9 mouse cellular contexts compared by ENCODE assay signal in the genomic region with DNA sequence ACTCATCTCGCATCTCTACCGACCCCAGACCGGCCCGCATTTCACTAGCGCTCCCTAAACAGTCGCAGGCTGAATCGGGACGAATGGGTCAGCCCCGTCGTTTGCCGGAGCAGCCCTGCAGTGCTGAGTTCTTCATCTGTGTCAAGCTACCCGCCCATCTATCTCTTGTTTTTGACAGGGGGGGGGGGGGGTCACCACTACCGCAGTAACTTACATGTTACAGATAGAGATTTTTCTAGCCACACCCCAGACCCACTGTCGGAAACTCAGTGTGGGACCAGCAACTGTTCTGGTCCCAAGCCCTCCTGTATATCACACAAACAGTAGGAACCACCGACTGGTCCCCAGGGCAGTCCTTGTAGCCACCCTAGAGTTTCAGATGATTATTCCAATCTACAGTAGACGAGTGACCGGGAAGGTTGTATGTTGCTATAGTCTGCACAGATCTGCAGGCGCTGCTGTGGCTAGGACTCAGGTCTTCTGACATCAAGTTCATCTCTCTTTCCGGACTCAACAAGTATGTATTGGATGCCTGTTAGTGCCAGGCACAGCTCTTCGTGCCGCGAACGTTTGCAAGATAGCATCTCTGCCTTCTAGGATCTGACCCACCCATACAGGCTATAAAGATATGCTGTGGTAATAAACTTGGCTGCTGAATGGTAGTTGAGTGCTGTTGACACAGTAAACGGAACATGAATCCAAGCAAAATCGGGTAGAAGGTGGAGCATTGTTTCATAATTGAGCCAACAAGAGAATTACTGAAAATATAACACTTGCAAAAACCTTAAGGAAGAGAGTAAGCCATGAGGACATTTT. TPM values are rescaled to one million over a fixed set of nuclear protein-coding genes. Genes with fewer than 3 reads are reported as not detected.
DNase-seq lines count a peak whose midpoint lies in the region; ATAC-seq and TF ChIP-seq lines count a peak whose summit lies in the region.
"Had no signal": no experiment of that assay in that cellular context is flagged by ENCODE, and none has a peak within 500 bp of the region (broad histone marks: within the 10 kb centered on the region; RNA-seq: fewer than 3 reads in every experiment).

No protein-coding gene starts in this region.

- 0 out of 2 replicates have a peak, but pooled peaks cover 2% of the 10 kb centered on the region for H3K9me3 ChIP-seq in heart, embryonic 14.5 days (ENCODE audit: control insufficient read depth, low read length)
- H3K9me3 ChIP-seq in heart, postnatal 0 days (replicated peaks; ENCODE audit: control insufficient read depth, low read length) = no peaks in the 10 kb centered on the region

- peak overlapping the region; percentile 86 for H3K4me2 ChIP-seq in heart, embryonic 14.5 days (ENCODE audit: low read length)
- peak overlapping the region; percentile 94 for H3K4me2 ChIP-seq in heart, postnatal 0 days (ENCODE audit: low read depth, low read length)

- peak overlapping the region; percentile 74 to 82 for H3K4me3 ChIP-seq in heart, embryonic 14.5 days (ENCODE audit: control insufficient read depth in 1 of 2, insufficient read depth in 1 of 2, low read depth in 1 of 2, low read length in 2 of 2)
- peak overlapping the region; percentile 81 for H3K4me3 ChIP-seq in heart, postnatal 0 days (ENCODE audit: low read depth, low read length)

- H3K27me3 ChIP-seq in heart, embryonic 14.5 days (ENCODE audit: control insufficient read depth, insufficient read depth, low read length) = no peaks in the 10 kb centered on the region
- 0 out of 2 replicates have a peak, but pooled peaks cover 7% of the 10 kb centered on the region for H3K27me3 ChIP-seq in heart, postnatal 0 days (ENCODE audit: control insufficient read depth, insufficient read depth, low read length)

- H3K36me3 ChIP-seq in heart, embryonic 14.5 days (ENCODE audit: control insufficient read depth, insufficient read depth, low read length) = no peaks in the 10 kb centered on the region
- no peaks in the 10 kb centered on the region for H3K36me3 ChIP-seq in heart, postnatal 0 days (replicated peaks; ENCODE audit: control insufficient read depth, insufficient read depth, low read length)

- no peak for TF ChIP-seq CTCF in heart, postnatal 0 days (IDR thresholded peaks at IDR 0.05; ENCODE audit: low read depth)

- 33% methylated on average over 24 of the region's 25 CpGs for WGBS in heart, embryonic 14.5 days
- 29% methylated on average over 25 of the region's 25 CpGs for WGBS in heart, postnatal 0 days

- 0 out of 2 replicates have a peak, but pooled peaks have one; percentile 7 for ATAC-seq in heart, embryonic 14.5 days (ENCODE audit: insufficient number of reproducible peaks, insufficient read depth, low FRiP score, low read depth)
- ATAC-seq in heart, postnatal 0 days (ENCODE audit: insufficient read depth, low read depth) = no peak

- peaks cover 0 to 4% of the 10 kb centered on the region in 2 experiments; a peak in 1 of 4 replicates for H3K4me1 ChIP-seq in heart, embryonic 14.5 days (ENCODE audit: control insufficient read depth in 2 of 2, insufficient read depth in 2 of 2, low read length in 2 of 2)
- no peaks in the 10 kb centered on the region for H3K4me1 ChIP-seq in heart, postnatal 0 days (ENCODE audit: control insufficient read depth, insufficient read depth)

- no peak for TF ChIP-seq EP300 in heart, postnatal 0 days (IDR thresholded peaks at IDR 0.05; ENCODE audit: low read depth)

- no peak for DNase-seq in heart, adult 9 months (ENCODE audit: low spot score in 2 of 2)
- peak; percentile 71 for DNase-seq in adipocyte (ENCODE audit: low spot score)
- no peak for DNase-seq in heart, postnatal 0 days (ENCODE audit: low spot score)
- peak; percentile 14 for DNase-seq in lung, postnatal 36 days
- no peak for DNase-seq in right cerebral cortex, postnatal 14 days
- DNase-seq in B cell, adult 2 months = no peak
- DNase-seq in left cerebral cortex, postnatal 25 days (ENCODE audit: low spot score in 2 of 2) = no peak

- peak overlapping the region; percentile 84 for H3K9ac ChIP-seq in heart, embryonic 14.5 days (ENCODE audit: low read length)
- peak overlapping the region; percentile 69 for H3K9ac ChIP-seq in heart, postnatal 0 days (replicated peaks; ENCODE audit: low read depth, low read length)

- H3K27ac ChIP-seq in heart, embryonic 14.5 days (replicated peaks in 1 of 2; ENCODE audit: control insufficient read depth in 1 of 2, insufficient read depth in 1 of 2, low read depth in 2 of 2, low read length in 2 of 2) = peak overlapping the region in 1 of 2 experiments; percentile 6; a peak in 1 of 4 replicates
- H3K27ac ChIP-seq in heart, postnatal 0 days (ENCODE audit: low read depth) = no peak overlapping the region

- intact Hi-C loops in left cerebral cortex, postnatal 25 days (cut with DNase I) = loop anchor here (10.0 kb wide), 1 partner anchor 553 kb away; no protein-coding TSS in a partner anchor

RNA-seq across cellular contexts. Expression of a gene that starts 0.5 kb away (rescaled TPM):
- 1.6 and 2.1 TPM in 2 replicates for polyA plus RNA-seq in heart, embryonic 14.5 days (2014; fragmentation: Nextera tagmentation; extraction: Ambion mirVana)
- 0.99 and 1.4 TPM in 2 replicates for total RNA-seq in heart, postnatal 0 days (2014; rRNA removed; ENCODE audit: low replicate concordance)
- polyA plus RNA-seq in heart, postnatal 0 days (2015; fragmentation: Nextera tagmentation; extraction: Ambion mirVana) = 0.86 and 1.2 TPM in 2 replicates
- total RNA-seq in left cerebral cortex, postnatal 25 days (2021) = 10 to 100 TPM; 18.6 to 21.1 TPM
- total RNA-seq: MEL had no signal

RNA-seq across cellular contexts. Expression of a gene that starts 34.0 kb away (rescaled TPM):
- polyA plus RNA-seq in heart, embryonic 14.5 days (2014; fragmentation: Nextera tagmentation; extraction: Ambion mirVana) = 1.6 and 2.1 TPM in 2 replicates
- total RNA-seq in heart, postnatal 0 days (2014; rRNA removed; ENCODE audit: low replicate concordance) = 0.70 and 1.9 TPM in 2 replicates
- 1.1 and 1.4 TPM in 2 replicates for polyA plus RNA-seq in heart, postnatal 0 days (2015; fragmentation: Nextera tagmentation; extraction: Ambion mirVana)
- 1 to 10 TPM in 1 of 2 experiments, under 1 TPM in 1; 0.76 to 1.2 TPM for total RNA-seq in left cerebral cortex, postnatal 25 days (2021)
- total RNA-seq: MEL had no signal

Comparison
In these comparisons a context has a peak if more than half of its experiments do, and no peak if none do; other contexts are left out.
1. DNase-seq: peak in adipocyte (single experiment) and lung, postnatal 36 days (single experiment); none in heart, adult 9 months (0 of 2), heart, postnatal 0 days (single experiment), right cerebral cortex, postnatal 14 days (single experiment), B cell, adult 2 months (0 of 2) and left cerebral cortex, postnatal 25 days (0 of 2).